Mouse (Mus musculus): ENCODE results near the gene Gpc3.

DNA sequence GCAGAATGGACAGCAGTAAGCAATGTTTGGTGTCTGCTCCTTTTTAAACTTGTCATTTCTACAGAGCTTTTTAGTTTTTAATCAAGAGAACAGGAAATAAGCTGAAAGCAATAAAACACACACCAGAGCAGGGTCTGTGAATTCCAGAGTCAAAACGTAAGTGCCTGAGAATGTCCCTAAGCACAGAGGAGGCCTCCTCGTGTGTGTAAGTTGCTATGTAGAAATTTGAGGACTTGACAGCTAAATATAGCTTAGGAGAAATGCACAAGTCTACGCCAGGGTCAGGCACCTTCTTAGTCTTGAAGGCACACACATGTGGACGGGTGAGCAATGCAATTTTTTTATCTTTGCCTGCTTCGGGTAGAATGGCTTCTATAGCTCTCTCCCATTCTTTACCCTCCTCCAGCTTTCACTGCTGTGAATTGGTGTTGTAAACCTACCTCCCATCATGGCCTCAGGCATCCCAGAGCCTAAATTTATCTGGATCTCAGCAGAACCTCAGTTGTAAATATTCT, 158.6 kb downstream of the Gpc3 start:
- TF ChIP-seq CTCF (IDR thresholded peaks at IDR 0.05; ENCODE audit: insufficient read depth, low read length) = no peak
- no peak for TF ChIP-seq POLR2A (IDR thresholded peaks at IDR 0.05; ENCODE audit: borderline replicate concordance, extremely low read depth, low read depth, low read length)
